Mouse (Mus musculus) frontal cortex, postnatal 36 days (tissue): ENCODE measurements at regions not wholly inside any gene's neighbourhood (a gene's known extent, or its start where the extent isn't known, plus 50 kb on each side); places are given as distances from the start of the nearest gene placed in this dataset.
A peak's percentile ranks its signal among the peaks of the same experiment; 100 is the strongest.

Source experiments
- DNase-seq, 2 experiments: peaks; one replicate each; pipeline ENCODE4 v3.0.0; 2022; ENCODE audit warnings: low spot score in 2 of 2

DNA sequence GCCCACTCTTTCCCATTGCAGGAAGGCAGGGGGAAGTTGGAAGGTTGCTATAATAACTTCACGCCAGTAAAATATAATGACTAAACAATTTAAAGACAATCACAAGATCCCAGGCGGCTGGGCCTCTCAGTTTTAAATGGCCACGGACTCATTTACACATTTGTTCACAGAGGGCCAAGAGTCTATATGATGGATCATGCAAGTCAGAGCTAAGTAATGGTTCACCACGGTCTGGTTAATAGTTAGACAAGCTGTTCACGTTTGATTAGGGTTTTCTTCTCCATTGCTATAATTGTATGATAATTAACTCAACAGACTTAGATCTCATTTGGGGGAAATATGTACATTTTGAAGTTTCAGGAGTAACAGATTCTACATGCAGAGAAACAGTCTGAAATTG, 170.0 kb downstream of the Ppargc1a start:
- no peak for DNase-seq

- DNase-seq = no peak
Measured at GRCm38 (mm10) chr5:51391319-51391718, 176.2 kb downstream of the Ppargc1a start.

- DNase-seq = no peak
Measured at GRCm38 (mm10) chr5:51387751-51388150, 179.8 kb downstream of the Ppargc1a start.

GRCm38 (mm10) chr5:51386409-51386808, 181.1 kb downstream of the Ppargc1a start:
- DNase-seq = no peak

DNA sequence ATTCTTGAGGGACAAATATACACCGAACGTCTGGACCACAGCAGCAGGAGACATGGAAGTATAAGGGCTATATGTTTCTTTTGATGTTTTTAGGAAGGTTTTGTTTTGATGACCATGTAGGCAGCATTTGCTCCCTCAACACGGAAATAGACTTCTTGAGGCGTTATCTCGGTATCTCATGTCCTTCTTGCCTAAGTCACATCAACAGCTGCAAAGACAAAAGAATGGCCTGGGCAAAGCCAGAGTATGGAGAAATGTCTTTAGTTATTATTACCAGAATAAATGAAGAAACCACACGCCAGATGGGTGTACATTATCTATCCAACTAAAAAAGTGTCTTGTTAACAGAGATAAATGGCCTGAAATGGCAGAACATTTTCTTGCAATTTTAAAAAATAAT, 183.2 kb downstream of the Ppargc1a start:
- no peak for DNase-seq

GRCm38 (mm10) chr5:51359101-51359500, 208.4 kb downstream of the Ppargc1a start:
- DNase-seq = no peak

DNA sequence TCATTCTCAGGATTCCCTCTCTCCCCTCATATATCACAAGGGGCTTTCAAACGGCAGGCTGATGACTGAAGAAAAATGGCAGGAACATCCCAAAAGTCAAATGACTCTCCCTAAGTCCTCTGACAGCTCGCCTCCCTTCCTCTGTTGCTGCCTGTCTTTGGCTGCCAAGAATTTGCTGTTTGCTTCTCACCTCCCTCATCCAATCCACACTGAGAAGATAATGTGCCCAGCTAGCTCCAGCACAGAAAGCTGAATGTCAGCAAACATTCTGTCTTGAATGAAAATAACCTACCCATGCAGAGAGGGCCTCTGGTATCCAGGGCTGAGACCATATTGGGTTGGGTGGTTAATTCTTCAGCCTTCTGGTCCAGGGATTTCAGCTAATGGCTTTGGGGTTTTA, 219.3 kb downstream of the Ppargc1a start:
- DNase-seq = peak; percentile 14 to 29

DNA sequence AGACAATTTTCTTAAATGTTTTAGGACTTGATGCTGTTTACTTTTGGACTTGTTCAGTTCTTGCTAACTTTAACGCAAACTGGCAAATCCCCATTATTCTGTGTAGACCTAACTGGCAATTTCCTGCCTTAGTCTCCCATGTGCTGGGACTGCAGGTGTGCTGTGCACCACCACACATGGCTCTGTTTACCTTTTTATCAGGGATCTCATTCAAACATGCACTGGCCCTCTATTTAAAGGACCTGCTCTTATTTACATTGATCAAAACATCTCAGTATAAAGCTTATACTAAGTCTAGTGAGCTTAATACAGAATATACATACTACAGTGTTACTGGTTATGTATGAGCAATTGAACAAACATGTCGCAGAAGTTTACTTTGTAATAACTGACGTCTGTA, 238.4 kb downstream of the Ppargc1a start:
- no peak for DNase-seq

GRCm38 (mm10) chr5:51289191-51289590, 278.3 kb downstream of the Ppargc1a start:
- DNase-seq = no peak

DNA sequence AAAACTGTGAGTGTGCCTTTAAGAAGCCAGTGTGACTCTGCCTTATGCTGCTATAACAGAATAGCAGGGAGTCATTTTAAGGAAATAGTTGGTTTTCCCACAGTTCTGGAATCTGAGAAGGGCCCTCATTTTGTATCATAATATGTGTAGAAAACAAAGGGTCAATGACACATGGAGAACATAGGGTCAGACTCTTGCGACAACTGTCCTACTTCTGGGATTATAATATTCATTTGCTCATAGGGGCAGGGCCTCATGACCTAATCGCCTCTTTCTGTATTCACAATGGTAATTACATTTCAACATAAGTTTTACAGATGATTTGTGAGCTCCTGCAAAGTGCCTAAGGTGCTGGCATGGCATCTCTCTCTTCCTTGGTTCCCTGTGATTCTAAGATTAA, 279.3 kb downstream of the Ppargc1a start:
- DNase-seq = no peak

DNA sequence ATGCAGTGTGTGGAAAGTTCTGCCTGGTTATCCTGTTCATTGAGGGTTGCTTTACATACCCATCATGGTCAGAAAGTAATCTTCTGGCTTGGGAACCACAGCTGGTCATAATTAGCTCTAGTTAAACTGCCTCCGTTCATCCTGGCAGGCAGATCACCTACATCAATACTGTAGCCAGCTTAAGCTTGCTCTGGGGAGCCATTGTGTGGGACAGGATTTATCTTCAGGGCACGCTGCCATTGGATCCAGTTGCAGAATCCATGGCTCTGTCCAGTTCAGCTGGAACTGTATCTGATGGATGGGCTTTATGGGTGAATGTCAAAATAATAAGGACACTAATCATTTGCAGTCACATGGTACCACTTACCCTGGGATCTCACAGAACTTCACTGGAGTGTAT, 326.4 kb downstream of the Ppargc1a start:
- no peak for DNase-seq

GRCm38 (mm10) chr5:51234004-51234355, 333.5 kb downstream of the Ppargc1a start:
- DNase-seq = no peak

- no peak for DNase-seq
Measured at GRCm38 (mm10) chr5:51233271-51234003, 334.1 kb downstream of the Ppargc1a start.

- DNase-seq = no peak
Measured at GRCm38 (mm10) chr5:51229806-51230205, 337.7 kb downstream of the Ppargc1a start.

GRCm38 (mm10) chr5:51227996-51228395, 339.5 kb downstream of the Ppargc1a start:
- no peak for DNase-seq

GRCm38 (mm10) chr5:51203266-51203665, 364.3 kb downstream of the Ppargc1a start:
- no peak for DNase-seq

GRCm38 (mm10) chr5:51202525-51203215, 364.9 kb downstream of the Ppargc1a start:
- DNase-seq = no peak

- DNase-seq = no peak
Measured at GRCm38 (mm10) chr5:51196393-51197347, 370.9 kb downstream of the Ppargc1a start.

GRCm38 (mm10) chr5:51190661-51191060, 376.9 kb downstream of the Ppargc1a start:
- DNase-seq = no peak

DNA sequence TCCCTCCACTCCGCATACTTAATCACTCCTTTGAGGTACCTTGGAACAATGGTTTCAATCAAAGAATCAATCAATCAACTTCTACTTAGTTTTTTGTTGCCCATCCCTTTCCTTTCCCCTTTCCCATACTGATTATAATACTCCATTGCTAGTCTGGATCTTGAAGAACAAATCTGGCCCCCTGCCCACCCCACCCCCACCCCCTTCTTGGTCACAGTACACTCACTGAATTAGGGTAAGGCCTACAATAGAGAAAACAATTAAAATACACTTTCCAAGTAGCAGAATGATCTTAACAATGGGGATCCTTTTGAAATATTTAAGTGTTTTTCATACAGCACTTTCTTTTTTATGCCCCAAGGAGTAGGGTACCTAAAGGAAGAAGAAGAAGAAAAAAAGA, 397.7 kb downstream of the Ppargc1a start:
- DNase-seq = no peak

DNA sequence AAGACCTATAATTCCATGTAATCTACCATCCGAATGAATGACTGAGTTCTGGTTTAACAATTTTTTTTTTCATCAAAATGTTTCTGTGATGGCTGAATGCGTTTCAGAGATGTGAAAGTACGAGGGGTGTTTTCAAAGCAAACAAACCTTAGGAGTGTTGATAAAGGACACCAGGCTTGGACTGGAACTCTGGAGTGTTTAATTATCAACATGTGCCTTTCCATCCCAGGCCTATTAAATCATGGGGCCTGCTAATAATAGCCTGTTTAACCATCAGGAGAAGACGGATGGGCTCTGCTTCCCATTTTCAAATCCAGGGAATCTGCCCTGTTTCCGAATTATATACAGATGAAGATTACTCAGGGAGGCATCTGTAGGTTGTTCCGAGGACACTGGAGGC, 399.3 kb downstream of the Ppargc1a start:
- DNase-seq = no peak

DNA sequence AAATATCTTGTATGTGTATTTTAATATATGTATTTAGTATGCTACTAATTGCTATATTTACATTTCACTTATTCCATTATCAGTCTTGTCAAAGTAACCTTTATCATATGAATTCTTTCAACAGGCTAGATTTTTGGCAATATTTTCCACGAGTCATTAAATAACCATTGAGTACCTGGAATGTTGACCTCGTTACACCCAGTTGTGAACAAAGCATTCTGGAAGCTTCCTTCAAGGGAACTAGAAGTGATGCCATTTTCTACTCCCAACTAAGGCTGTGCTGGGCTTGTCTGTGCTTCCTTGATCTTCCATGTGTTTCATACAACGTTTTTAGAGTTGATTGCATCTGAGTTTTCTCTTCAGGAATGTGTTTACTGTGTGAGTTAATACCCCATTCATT, 410.6 kb downstream of the Ppargc1a start:
- DNase-seq = no peak
